Mouse (Mus musculus) hindbrain, embryonic 12.5 days (tissue): Measurements from ENCODE around the gene Esrrg. TPM values are rescaled to one million over a fixed set of nuclear protein-coding genes. Genes with fewer than 3 reads are reported as not detected.

Source experiments
- ATAC-seq: fragments of 200-750 bp; cut with Nextera tagmentation; 2 replicates; pipeline ENCODE4 v1.8.0; 2017; ENCODE audit warnings: moderate TSS enrichment; ENCODE audit not compliant: low FRiP score
- H3K27ac ChIP-seq: fragments of 300-500 bp; sonication (generic); 2 replicates; pipeline ENCODE4 v1.5.1; 2016; ENCODE audit warnings: mild to moderate bottlenecking
- H3K27me3 ChIP-seq: fragments of 300-500 bp; sonication (generic); 2 replicates; pipeline ENCODE4 v1.6.1; 2016; ENCODE audit warnings: mild to moderate bottlenecking
- H3K36me3 ChIP-seq: fragments of 300-500 bp; sonication (generic); 2 replicates; pipeline ENCODE4 v1.6.1; 2016; ENCODE audit warnings: mild to moderate bottlenecking
- H3K4me1 ChIP-seq: fragments of 300-500 bp; sonication (generic); 2 replicates; pipeline ENCODE4 v1.6.1; 2016
- H3K4me2 ChIP-seq: fragments of 300-500 bp; sonication (generic); replicated peaks from 2 replicates; pipeline ENCODE4 v1.6.1; 2016; ENCODE audit warnings: mild to moderate bottlenecking
- H3K4me3 ChIP-seq: fragments of 300-500 bp; sonication (generic); 2 replicates; pipeline ENCODE4 v1.5.1; 2016; ENCODE audit warnings: mild to moderate bottlenecking
- H3K9ac ChIP-seq: fragments of 300-500 bp; sonication (generic); 2 replicates; pipeline ENCODE4 v1.6.1; 2016; ENCODE audit warnings: mild to moderate bottlenecking, moderate library complexity
- H3K9me3 ChIP-seq: fragments of 300-500 bp; sonication (generic); replicated peaks from 2 replicates; pipeline ENCODE4 v1.6.1; 2016; ENCODE audit warnings: mild to moderate bottlenecking
- WGBS: fragments of 180-500 bp; shearing (Covaris S2); methylation state at CpG from one replicate; pipeline ENCODE4 v1.1.7; 2016; 5-methylcytosine and 5-hydroxymethylcytosine counted together
- polyA plus RNA-seq: library from polyadenylated mRNA; unstranded; fragments of >200 nt; fragmentation: Nextera tagmentation; extraction: Ambion mirVana; gene quantifications from 2 replicates; pipeline ENCODE4 v1.2.1, GENCODE M21; 2016

The Esrrg gene
- polyA plus RNA-seq, 1 experiment from 2014 or later = 19.3 TPM

GRCm38 (mm10) chr1:187961452-187961851 lies 352.9 kb downstream of the Esrrg start:
- Histone ChIP-seq H3K27me3 (no peaks in the 10 kb centered on the region), H3K4me2 (no peak overlapping the region), H3K9ac (no peak overlapping the region), H3K27ac (no peak overlapping the region), H3K36me3 (no peaks in the 10 kb centered on the region), H3K4me3 (no peak overlapping the region), H3K9me3 (no peaks in the 10 kb centered on the region), H3K4me1 (peaks cover 7% of the 10 kb centered on the region)
- 84% methylated on average over 5 of the region's 5 CpGs for WGBS
- ATAC-seq = no peak

- Histone ChIP-seq H3K4me1 (peaks cover 7% of the 10 kb centered on the region), H3K36me3 (no peaks in the 10 kb centered on the region), H3K27me3 (no peaks in the 10 kb centered on the region), H3K9ac (no peak overlapping the region), H3K9me3 (no peaks in the 10 kb centered on the region), H3K27ac (no peak overlapping the region), H3K4me3 (no peak overlapping the region), H3K4me2 (no peak overlapping the region)
- no peak for ATAC-seq
- WGBS = 56% methylated on average over 18 of the region's 18 CpGs
Observed at GRCm38 (mm10) chr1:187964829-187965760, 356.5 kb downstream of the Esrrg start.

GRCm38 (mm10) chr1:187965921-187966320 lies 357.3 kb downstream of the Esrrg start:
- WGBS = 24% methylated on average over 6 of the region's 6 CpGs
- ATAC-seq = no peak
- no peak overlapping the region for H3K27ac ChIP-seq
- no peaks in the 10 kb centered on the region for H3K27me3 ChIP-seq
- H3K9me3 ChIP-seq = no peaks in the 10 kb centered on the region
- H3K9ac ChIP-seq = no peak overlapping the region
- H3K4me2 ChIP-seq = no peak overlapping the region
- H3K4me1 ChIP-seq = peaks cover 7% of the 10 kb centered on the region
- no peak overlapping the region for H3K4me3 ChIP-seq
- H3K36me3 ChIP-seq = no peaks in the 10 kb centered on the region

GRCm38 (mm10) chr1:187968379-187968778 lies 359.8 kb downstream of the Esrrg start:
- Histone ChIP-seq H3K9ac (no peak overlapping the region), H3K27ac (no peak overlapping the region), H3K9me3 (no peaks in the 10 kb centered on the region), H3K4me3 (no peak overlapping the region), H3K27me3 (no peaks in the 10 kb centered on the region; the same call in 1 of the 2 replicates), H3K4me2 (no peak overlapping the region), H3K36me3 (no peaks in the 10 kb centered on the region), H3K4me1 (peaks cover 7% of the 10 kb centered on the region)
- no peak for ATAC-seq
- 75% methylated on average over 4 of the region's 4 CpGs for WGBS

- WGBS = 86% methylated on average over 5 of the region's 5 CpGs
Observed at GRCm38 (mm10) chr1:187969491-187969890, 360.9 kb downstream of the Esrrg start.

GRCm38 (mm10) chr1:187974396-187974795 lies 365.8 kb downstream of the Esrrg start:
- WGBS = 13% methylated on average over 9 of the region's 9 CpGs
- Histone ChIP-seq H3K36me3 (no peaks in the 10 kb centered on the region), H3K27me3 (no peaks in the 10 kb centered on the region; the same call in 1 of the 2 replicates), H3K4me1 (peaks cover 9% of the 10 kb centered on the region; the same call in 1 of the 2 replicates), H3K9me3 (no peaks in the 10 kb centered on the region), H3K9ac (no peak overlapping the region), H3K4me3 (no peak overlapping the region), H3K27ac (no peak overlapping the region), H3K4me2 (no peak overlapping the region)
- ATAC-seq = peak; percentile 73

More at GRCm38 (mm10) chr1:187969491-187969890, 360.9 kb downstream of the Esrrg start:
- Histone ChIP-seq H3K4me3 (no peak overlapping the region), H3K9ac (no peak overlapping the region), H3K27ac (no peak overlapping the region), H3K36me3 (no peaks in the 10 kb centered on the region), H3K9me3 (no peaks in the 10 kb centered on the region), H3K27me3 (no peaks in the 10 kb centered on the region; the same call in 1 of the 2 replicates), H3K4me2 (no peak overlapping the region), H3K4me1 (peaks cover 7% of the 10 kb centered on the region)
- no peak for ATAC-seq

GRCm38 (mm10) chr1:187975465-187976352 lies 367.1 kb downstream of the Esrrg start:
- Histone ChIP-seq H3K27ac (no peak overlapping the region), H3K4me2 (no peak overlapping the region), H3K4me1 (peaks cover 9% of the 10 kb centered on the region; the same call in 1 of the 2 replicates), H3K4me3 (no peak overlapping the region), H3K9ac (no peak overlapping the region), H3K36me3 (no peaks in the 10 kb centered on the region), H3K9me3 (no peaks in the 10 kb centered on the region), H3K27me3 (no peaks in the 10 kb centered on the region; the same call in 1 of the 2 replicates)
- WGBS = 71% methylated on average over 20 of the region's 20 CpGs
- 0 out of 2 replicates have a peak, but pooled peaks have one; percentile 50 for ATAC-seq

- no peaks in the 10 kb centered on the region; the same call in 1 of the 2 replicates for H3K27me3 ChIP-seq
- no peaks in the 10 kb centered on the region for H3K36me3 ChIP-seq
- no peak overlapping the region for H3K9ac ChIP-seq
- no peak overlapping the region for H3K4me3 ChIP-seq
- peaks cover 9% of the 10 kb centered on the region; the same call in 1 of the 2 replicates for H3K4me1 ChIP-seq
- H3K9me3 ChIP-seq = no peaks in the 10 kb centered on the region
- no peak for ATAC-seq
- H3K27ac ChIP-seq = no peak overlapping the region
- WGBS = 84% methylated on average over 9 of the region's 9 CpGs
- H3K4me2 ChIP-seq = no peak overlapping the region
Observed at GRCm38 (mm10) chr1:187976353-187976730, 367.8 kb downstream of the Esrrg start.

GRCm38 (mm10) chr1:187981028-187981427 lies 372.4 kb downstream of the Esrrg start:
- 73% methylated on average over 2 of the region's 2 CpGs for WGBS
- Histone ChIP-seq H3K27me3 (no peaks in the 10 kb centered on the region), H3K27ac (no peak overlapping the region), H3K4me3 (no peak overlapping the region), H3K4me2 (no peak overlapping the region), H3K4me1 (peaks cover 22% of the 10 kb centered on the region), H3K9me3 (no peaks in the 10 kb centered on the region), H3K9ac (no peak overlapping the region), H3K36me3 (no peaks in the 10 kb centered on the region)
- ATAC-seq = no peak

- ATAC-seq = no peak
- no peaks in the 10 kb centered on the region for H3K9me3 ChIP-seq
- H3K36me3 ChIP-seq = no peaks in the 10 kb centered on the region
- no peak overlapping the region for H3K27ac ChIP-seq
- H3K4me2 ChIP-seq = no peak overlapping the region
- 14% methylated on average over 4 of the region's 4 CpGs for WGBS
- H3K27me3 ChIP-seq = no peaks in the 10 kb centered on the region
- H3K4me3 ChIP-seq = no peak overlapping the region
- peaks cover 22% of the 10 kb centered on the region for H3K4me1 ChIP-seq
- H3K9ac ChIP-seq = no peak overlapping the region
Observed at GRCm38 (mm10) chr1:187983177-187983576, 374.6 kb downstream of the Esrrg start.

- Histone ChIP-seq H3K9ac (no peak overlapping the region), H3K27ac (no peak overlapping the region), H3K27me3 (no peaks in the 10 kb centered on the region), H3K4me2 (no peak overlapping the region), H3K4me1 (no peaks in the 10 kb centered on the region), H3K9me3 (no peaks in the 10 kb centered on the region), H3K4me3 (no peak overlapping the region), H3K36me3 (no peaks in the 10 kb centered on the region)
- ATAC-seq = no peak
Observed at GRCm38 (mm10) chr1:187990161-187990560, 381.6 kb downstream of the Esrrg start.
